Mouse (Mus musculus): Measurements from ENCODE around the gene Nectin2. TPM values are rescaled to one million over a fixed set of nuclear protein-coding genes. Genes with fewer than 3 reads are reported as not detected.
A peak's percentile ranks its signal among the peaks of the same experiment; 100 is the strongest.
"Not testable (repeated sequence)": the region's sequence is repeated elsewhere in the genome, so short reads cannot be mapped to it uniquely, and the experiment has no call there.

The Nectin2 gene
- polyA plus RNA-seq, 1 experiment from 2014 or later, result 52.5 TPM

- DNase-seq (ENCODE audit: low spot score) (no peak), ATAC-seq (ENCODE audit: low FRiP score) (no peak)
- WGBS, result 84% methylated on average over 10 of the region's 10 CpGs
Measured at GRCm38 (mm10) chr7:19694336-19695212, 55.7 kb downstream of the Nectin2 start.

DNA sequence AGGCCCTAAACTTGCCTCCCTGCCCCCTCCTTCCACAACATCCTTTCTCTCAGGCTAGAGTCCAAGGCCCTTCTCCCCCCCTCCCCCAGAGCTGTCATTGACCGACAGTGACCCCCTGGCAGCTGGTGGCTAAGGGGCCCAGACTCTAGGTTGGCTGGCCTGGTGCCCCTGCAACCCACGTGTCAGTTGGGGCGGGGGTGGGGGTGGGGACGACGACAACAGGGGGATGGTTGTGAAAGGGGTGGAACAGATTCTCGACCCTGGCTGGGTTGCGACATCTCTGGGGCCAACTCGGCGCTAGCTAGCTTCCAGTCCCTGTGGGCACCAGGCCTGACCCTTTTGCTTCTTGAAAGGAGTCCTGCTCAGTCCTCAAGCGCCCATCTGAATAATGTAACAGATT, 56.9 kb downstream of the Nectin2 start:
- H3K27me3 ChIP-seq (ENCODE audit: control insufficient read depth, insufficient read depth, low read length), result no peaks in the 10 kb centered on the region
- DNase-seq (ENCODE audit: low spot score), result no peak
- H3K36me3 ChIP-seq (ENCODE audit: control insufficient read depth, insufficient read depth, low read length), result peaks cover 6% of the 10 kb centered on the region; the same call in 1 of the 2 replicates
- H3K4me2 ChIP-seq (replicated peaks; ENCODE audit: low read depth, low read length), result no peak overlapping the region
- no peak overlapping the region for H3K4me3 ChIP-seq (ENCODE audit: low read depth, low read length)
- H3K9me3 ChIP-seq (ENCODE audit: control insufficient read depth, low read length), result no peaks in the 10 kb centered on the region
- ATAC-seq (ENCODE audit: low FRiP score), result 0 out of 2 replicates have a peak, but pooled peaks have one; percentile 17
- no peak overlapping the region for H3K9ac ChIP-seq (ENCODE audit: low read depth, low read length)
- 26% methylated on average over 10 of the region's 10 CpGs for WGBS
- no peaks in the 10 kb centered on the region; the same call in 1 of the 2 replicates for H3K4me1 ChIP-seq (replicated peaks; ENCODE audit: control insufficient read depth, insufficient read depth, low read length)
- H3K27ac ChIP-seq (ENCODE audit: low read depth, low read length), result no peak overlapping the region

More at GRCm38 (mm10) chr7:19694336-19695212, 55.7 kb downstream of the Nectin2 start:
- no peaks in the 10 kb centered on the region for H3K27me3 ChIP-seq (ENCODE audit: control insufficient read depth, insufficient read depth, low read length)
- H3K36me3 ChIP-seq (ENCODE audit: control insufficient read depth, insufficient read depth, low read length), result peaks cover 6% of the 10 kb centered on the region; the same call in 1 of the 2 replicates
- no peak overlapping the region for H3K4me3 ChIP-seq (ENCODE audit: low read depth, low read length)
- peaks cover 3% of the 10 kb centered on the region; the same call in 1 of the 2 replicates for H3K4me1 ChIP-seq (replicated peaks; ENCODE audit: control insufficient read depth, insufficient read depth, low read length)
- no peak overlapping the region for H3K27ac ChIP-seq (ENCODE audit: low read depth, low read length)
- no peaks in the 10 kb centered on the region for H3K9me3 ChIP-seq (ENCODE audit: control insufficient read depth, low read length)
- H3K9ac ChIP-seq (ENCODE audit: low read depth, low read length), result no peak overlapping the region
- no peak overlapping the region for H3K4me2 ChIP-seq (replicated peaks; ENCODE audit: low read depth, low read length)

GRCm38 (mm10) chr7:19691873-19692865, 58.1 kb downstream of the Nectin2 start, which contains the start of gene Apoc1:
Gene Apoc1 (minus strand): TSS chr7:19692660.
- WGBS, result 52% methylated on average over 28 of the region's 28 CpGs

DNA sequence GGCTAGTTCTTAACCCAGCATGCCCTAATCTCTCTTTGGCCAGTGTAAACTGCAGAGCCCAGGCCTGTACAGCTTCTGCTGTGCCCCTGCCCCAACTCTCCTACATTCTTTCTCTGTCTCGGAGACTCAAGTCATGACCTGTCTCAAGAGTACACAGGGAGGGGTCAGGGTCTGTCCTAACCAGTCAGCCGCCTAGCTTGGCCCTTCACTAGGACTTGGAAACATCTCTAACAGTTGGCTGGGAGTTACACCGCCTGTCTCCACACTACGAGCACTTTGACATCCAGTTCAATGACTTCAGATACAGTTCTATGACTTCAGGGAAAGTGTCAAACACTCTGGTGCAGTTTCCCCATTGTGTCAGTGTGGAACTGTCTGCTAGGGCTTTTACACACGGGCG, 58.8 kb downstream of the Nectin2 start:
- DNase-seq (ENCODE audit: low spot score), result no peak
- no peak overlapping the region for H3K9ac ChIP-seq (ENCODE audit: low read depth, low read length)
- no peak overlapping the region for H3K27ac ChIP-seq (ENCODE audit: low read depth, low read length)
- WGBS, result 80% methylated on average over 6 of the region's 6 CpGs
- H3K4me3 ChIP-seq (ENCODE audit: low read depth, low read length), result no peak overlapping the region
- H3K27me3 ChIP-seq (ENCODE audit: control insufficient read depth, insufficient read depth, low read length), result no peaks in the 10 kb centered on the region
- H3K9me3 ChIP-seq (ENCODE audit: control insufficient read depth, low read length), result no peaks in the 10 kb centered on the region
- H3K4me2 ChIP-seq (replicated peaks; ENCODE audit: low read depth, low read length), result no peak overlapping the region
- ATAC-seq (ENCODE audit: low FRiP score), result no peak
- peaks cover 4% of the 10 kb centered on the region; the same call in 1 of the 2 replicates for H3K36me3 ChIP-seq (ENCODE audit: control insufficient read depth, insufficient read depth, low read length)
- H3K4me1 ChIP-seq (replicated peaks; ENCODE audit: control insufficient read depth, insufficient read depth, low read length), result no peaks in the 10 kb centered on the region; the same call in 1 of the 2 replicates

More at GRCm38 (mm10) chr7:19691873-19692865, 58.1 kb downstream of the Nectin2 start, which contains the start of gene Apoc1:
- Histone ChIP-seq H3K9me3 (ENCODE audit: control insufficient read depth, low read length) (no peaks in the 10 kb centered on the region), H3K4me3 (ENCODE audit: low read depth, low read length) (no peak within 1 kb of the TSS), H3K27ac (ENCODE audit: low read depth, low read length) (no peak within 1 kb of the TSS), H3K36me3 (ENCODE audit: control insufficient read depth, insufficient read depth, low read length) (peaks cover 6% of the 10 kb centered on the region; the same call in 1 of the 2 replicates), H3K4me2 (replicated peaks; ENCODE audit: low read depth, low read length) (no peak within 1 kb of the TSS), H3K27me3 (ENCODE audit: control insufficient read depth, insufficient read depth, low read length) (no peaks in the 10 kb centered on the region), H3K9ac (ENCODE audit: low read depth, low read length) (no peak within 1 kb of the TSS), H3K4me1 (replicated peaks; ENCODE audit: control insufficient read depth, insufficient read depth, low read length) (no peaks in the 10 kb centered on the region; the same call in 1 of the 2 replicates)
- ATAC-seq (ENCODE audit: low FRiP score) (no peak), DNase-seq (ENCODE audit: low spot score) (no peak)

- Histone ChIP-seq H3K4me2 (replicated peaks; ENCODE audit: low read depth, low read length) (no peak overlapping the region), H3K4me1 (replicated peaks; ENCODE audit: control insufficient read depth, insufficient read depth, low read length) (no peaks in the 10 kb centered on the region; the same call in 1 of the 2 replicates), H3K9me3 (ENCODE audit: control insufficient read depth, low read length) (no peaks in the 10 kb centered on the region), H3K27ac (ENCODE audit: low read depth, low read length) (no peak overlapping the region), H3K27me3 (ENCODE audit: control insufficient read depth, insufficient read depth, low read length) (no peaks in the 10 kb centered on the region), H3K4me3 (ENCODE audit: low read depth, low read length) (no peak overlapping the region), H3K9ac (ENCODE audit: low read depth, low read length) (no peak overlapping the region), H3K36me3 (ENCODE audit: control insufficient read depth, insufficient read depth, low read length) (no peaks in the 10 kb centered on the region)
- DNase-seq (ENCODE audit: low spot score) (no peak), ATAC-seq (ENCODE audit: low FRiP score) (no peak)
- 94% methylated on average over 4 of the region's 4 CpGs for WGBS
Measured at GRCm38 (mm10) chr7:19690845-19691244, 59.4 kb downstream of the Nectin2 start.

- no peak overlapping the region for H3K27ac ChIP-seq (ENCODE audit: low read depth, low read length)
- H3K9ac ChIP-seq (ENCODE audit: low read depth, low read length), result no peak overlapping the region
- DNase-seq (ENCODE audit: low spot score) (no peak), ATAC-seq (ENCODE audit: low FRiP score) (no peak)
- H3K27me3 ChIP-seq (ENCODE audit: control insufficient read depth, insufficient read depth, low read length), result no peaks in the 10 kb centered on the region
- no peak overlapping the region for H3K4me3 ChIP-seq (ENCODE audit: low read depth, low read length)
- H3K4me2 ChIP-seq (replicated peaks; ENCODE audit: low read depth, low read length), result no peak overlapping the region
- H3K36me3 ChIP-seq (ENCODE audit: control insufficient read depth, insufficient read depth, low read length), result no peaks in the 10 kb centered on the region
- H3K9me3 ChIP-seq (ENCODE audit: control insufficient read depth, low read length), result no peaks in the 10 kb centered on the region
- no peaks in the 10 kb centered on the region; the same call in 1 of the 2 replicates for H3K4me1 ChIP-seq (replicated peaks; ENCODE audit: control insufficient read depth, insufficient read depth, low read length)
- 83% methylated on average over 2 of the region's 2 CpGs for WGBS
Measured at GRCm38 (mm10) chr7:19688611-19689010, 61.7 kb downstream of the Nectin2 start.

DNA sequence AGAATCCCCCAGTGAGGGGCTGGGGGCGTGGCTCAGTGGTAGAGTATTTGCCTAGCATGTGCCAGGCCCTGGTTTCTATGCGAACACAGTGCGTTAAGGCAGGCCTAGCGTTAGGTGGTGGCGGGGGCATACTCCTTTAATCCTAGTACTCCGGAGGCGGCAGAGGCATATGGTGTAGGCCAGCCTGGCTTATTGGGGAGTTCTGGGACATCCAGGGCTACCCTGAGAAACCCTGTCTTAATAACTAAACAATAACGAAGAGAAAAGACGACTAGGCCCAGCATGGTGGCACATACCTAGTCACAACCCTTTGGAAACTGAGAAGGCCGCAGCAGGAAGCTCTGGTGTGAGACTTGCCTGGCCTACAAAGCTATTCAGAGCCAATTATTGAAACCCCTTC, 62.2 kb downstream of the Nectin2 start:
- WGBS, result 92% methylated on average over 10 of the region's 10 CpGs
- ATAC-seq (ENCODE audit: low FRiP score) (no peak), DNase-seq (ENCODE audit: low spot score) (no peak)
- no peak overlapping the region for H3K4me2 ChIP-seq (replicated peaks; ENCODE audit: low read depth, low read length)
- H3K4me1 ChIP-seq (replicated peaks; ENCODE audit: control insufficient read depth, insufficient read depth, low read length), result no peaks in the 10 kb centered on the region
- no peaks in the 10 kb centered on the region for H3K9me3 ChIP-seq (ENCODE audit: control insufficient read depth, low read length)
- no peak overlapping the region for H3K4me3 ChIP-seq (ENCODE audit: low read depth, low read length)
- no peaks in the 10 kb centered on the region for H3K36me3 ChIP-seq (ENCODE audit: control insufficient read depth, insufficient read depth, low read length)
- no peaks in the 10 kb centered on the region for H3K27me3 ChIP-seq (ENCODE audit: control insufficient read depth, insufficient read depth, low read length)
- no peak overlapping the region for H3K27ac ChIP-seq (ENCODE audit: low read depth, low read length)
- no peak overlapping the region for H3K9ac ChIP-seq (ENCODE audit: low read depth, low read length)

- DNase-seq (ENCODE audit: low spot score); H3K27me3 ChIP-seq (ENCODE audit: control insufficient read depth, insufficient read depth, low read length); H3K9me3 ChIP-seq (ENCODE audit: control insufficient read depth, low read length); ATAC-seq (ENCODE audit: low FRiP score); H3K4me2 ChIP-seq (replicated peaks; ENCODE audit: low read depth, low read length); H3K4me3 ChIP-seq (ENCODE audit: low read depth, low read length); H3K27ac ChIP-seq (ENCODE audit: low read depth, low read length); H3K9ac ChIP-seq (ENCODE audit: low read depth, low read length); H3K4me1 ChIP-seq (replicated peaks; ENCODE audit: control insufficient read depth, insufficient read depth, low read length); H3K36me3 ChIP-seq (ENCODE audit: control insufficient read depth, insufficient read depth, low read length): not testable (repeated sequence)
- 77% methylated on average over 8 of the region's 8 CpGs for WGBS
Measured at GRCm38 (mm10) chr7:19686927-19687583, 63.2 kb downstream of the Nectin2 start.

Measured in hindbrain, embryonic 11.5 days (tissue).